Mouse (Mus musculus) natural killer cell, adult 2 months (primary cell): ENCODE data around the gene Hscb.
"Not testable (repeated sequence)": the region's sequence is repeated elsewhere in the genome, so short reads cannot be mapped to it uniquely, and the experiment has no call there.

Experiments used
- DNase-seq, 2 experiments: peaks; one replicate each; pipeline ENCODE4 v3.0.0; 2022; ENCODE audit warnings: low spot score in 2 of 2

Gene Hscb

GRCm38 (mm10) chr5:110839678-110840365 lies at the start of gene Hscb, which contains the start of gene Chek2:
Gene Hscb (minus strand): TSS chr5:110839777.
Gene Chek2 (plus strand): TSS chr5:110839979.
- DNase-seq: peak; percentile 94 to 95

- no peak for DNase-seq
These were observed 49.0 kb upstream of the Hscb start for GRCm38 (mm10) chr5:110888596-110888995.

- peak; percentile 34 to 66 for DNase-seq
These were observed 40.2 kb upstream of the Hscb start, which contains the start of gene Ttc28 for GRCm38 (mm10) chr5:110879584-110880374. Gene Ttc28 (plus strand): TSS chr5:110879803.

GRCm38 (mm10) chr5:110879042-110879441 lies 39.5 kb upstream of the Hscb start:
- no peak for DNase-seq

- not testable (repeated sequence) for DNase-seq
These were observed 38.9 kb upstream of the Hscb start for GRCm38 (mm10) chr5:110878526-110878925.

GRCm38 (mm10) chr5:110877666-110878505 lies 38.3 kb upstream of the Hscb start:
- DNase-seq: no peak

GRCm38 (mm10) chr5:110875286-110875685 lies 35.7 kb upstream of the Hscb start:
- no peak for DNase-seq

- DNase-seq: no peak
These were observed 35.1 kb upstream of the Hscb start for GRCm38 (mm10) chr5:110874711-110875110.

- DNase-seq: no peak
These were observed 33.6 kb upstream of the Hscb start for GRCm38 (mm10) chr5:110873160-110873559.

GRCm38 (mm10) chr5:110869242-110869669 lies 29.7 kb upstream of the Hscb start:
- no peak for DNase-seq

- no peak for DNase-seq
These were observed 28.9 kb upstream of the Hscb start for GRCm38 (mm10) chr5:110868460-110868859.

- DNase-seq: no peak
These were observed 20.9 kb upstream of the Hscb start for GRCm38 (mm10) chr5:110860445-110860844.

- DNase-seq: no peak
These were observed 19.6 kb upstream of the Hscb start for GRCm38 (mm10) chr5:110859013-110859650.

- DNase-seq: no peak
These were observed 17.5 kb upstream of the Hscb start for GRCm38 (mm10) chr5:110857091-110857490.

- DNase-seq: no peak
These were observed 13.4 kb upstream of the Hscb start for GRCm38 (mm10) chr5:110852990-110853389.

GRCm38 (mm10) chr5:110841046-110841862 lies 1.7 kb upstream of the Hscb start:
- no peak for DNase-seq

- DNase-seq: peak; percentile 55 to 77
These were observed 888 bp upstream of the Hscb start for GRCm38 (mm10) chr5:110840465-110840864.

- no peak for DNase-seq
These were observed 419 bp downstream of the Hscb start for GRCm38 (mm10) chr5:110839038-110839677.

- DNase-seq: not testable (repeated sequence)
These were observed 1.6 kb downstream of the Hscb start for GRCm38 (mm10) chr5:110838016-110838415.

GRCm38 (mm10) chr5:110835959-110836358 lies 3.6 kb downstream of the Hscb start:
- DNase-seq: peak in 1 of 2 experiments; percentile 11
